Mouse (Mus musculus) liver, embryonic 11.5 days (tissue): Measurements from ENCODE around the gene Dnm1. TPM values are rescaled to one million over a fixed set of nuclear protein-coding genes. Genes with fewer than 3 reads are reported as not detected.

Experiments used
- ATAC-seq: fragments of 200-750 bp; cut with Nextera tagmentation; replicated peaks from 2 replicates; pipeline ENCODE4 v1.8.0; 2017; ENCODE audit warnings: moderate number of reproducible peaks, mild to moderate bottlenecking, moderate TSS enrichment, moderate library complexity; ENCODE audit not compliant: low FRiP score
- DNase-seq: peaks from one replicate; pipeline ENCODE4 v3.0.0-alpha.2; 2017; ENCODE audit warnings: low spot score
- H3K27ac ChIP-seq: fragments of 300-500 bp; sonication (generic); 2 replicates; pipeline ENCODE4 v1.5.1; 2014; ENCODE audit warnings: mild to moderate bottlenecking, low read depth, low read length, control low read depth
- H3K27me3 ChIP-seq: fragments of 300-500 bp; sonication (generic); replicated peaks from 2 replicates; pipeline ENCODE4 v1.6.1; 2014; ENCODE audit warnings: low read length, mixed read lengths; ENCODE audit not compliant: control insufficient read depth, insufficient read depth
- H3K36me3 ChIP-seq: fragments of 300-500 bp; sonication (generic); 2 replicates; pipeline ENCODE4 v1.6.1; 2014; ENCODE audit warnings: mild to moderate bottlenecking, low read length, moderate library complexity, mixed read lengths; ENCODE audit not compliant: control insufficient read depth, insufficient read depth
- H3K4me1 ChIP-seq: fragments of 300-500 bp; sonication (generic); replicated peaks from 2 replicates; pipeline ENCODE4 v1.6.1; 2014; ENCODE audit warnings: low read length, mixed read lengths; ENCODE audit not compliant: control insufficient read depth, insufficient read depth
- H3K4me2 ChIP-seq: fragments of 300-500 bp; sonication (generic); 2 replicates; pipeline ENCODE4 v1.6.1; 2014; ENCODE audit warnings: mild to moderate bottlenecking, control low read depth, moderate library complexity
- H3K4me3 ChIP-seq: fragments of 300-500 bp; sonication (generic); 2 replicates; pipeline ENCODE4 v1.5.1; 2014; ENCODE audit warnings: low read depth, low read length, control low read depth
- H3K9ac ChIP-seq: fragments of 300-500 bp; sonication (generic); 2 replicates; pipeline ENCODE4 v1.6.1; 2014; ENCODE audit warnings: low read depth, low read length, control low read depth
- H3K9me3 ChIP-seq: fragments of 300-500 bp; sonication (generic); 2 replicates; pipeline ENCODE4 v1.6.1; 2016; ENCODE audit warnings: low read length, inconsistent platforms, mixed read lengths; ENCODE audit not compliant: control insufficient read depth
- WGBS: fragments of 180-500 bp; shearing (Covaris S2); extraction: QIAGEN DNeasy Blood & Tissue Kit; methylation state at CpG from one replicate; pipeline ENCODE4 v1.1.7; 2014; 5-methylcytosine and 5-hydroxymethylcytosine counted together
- polyA plus RNA-seq: library from polyadenylated mRNA; unstranded; fragments of >200 nt; fragmentation: Nextera tagmentation; extraction: Ambion mirVana; gene quantifications from 2 replicates; pipeline ENCODE4 v1.2.1, GENCODE M21; 2014

The Dnm1 gene
- polyA plus RNA-seq, 1 experiment from 2014 or later: 9.3 TPM

DNA sequence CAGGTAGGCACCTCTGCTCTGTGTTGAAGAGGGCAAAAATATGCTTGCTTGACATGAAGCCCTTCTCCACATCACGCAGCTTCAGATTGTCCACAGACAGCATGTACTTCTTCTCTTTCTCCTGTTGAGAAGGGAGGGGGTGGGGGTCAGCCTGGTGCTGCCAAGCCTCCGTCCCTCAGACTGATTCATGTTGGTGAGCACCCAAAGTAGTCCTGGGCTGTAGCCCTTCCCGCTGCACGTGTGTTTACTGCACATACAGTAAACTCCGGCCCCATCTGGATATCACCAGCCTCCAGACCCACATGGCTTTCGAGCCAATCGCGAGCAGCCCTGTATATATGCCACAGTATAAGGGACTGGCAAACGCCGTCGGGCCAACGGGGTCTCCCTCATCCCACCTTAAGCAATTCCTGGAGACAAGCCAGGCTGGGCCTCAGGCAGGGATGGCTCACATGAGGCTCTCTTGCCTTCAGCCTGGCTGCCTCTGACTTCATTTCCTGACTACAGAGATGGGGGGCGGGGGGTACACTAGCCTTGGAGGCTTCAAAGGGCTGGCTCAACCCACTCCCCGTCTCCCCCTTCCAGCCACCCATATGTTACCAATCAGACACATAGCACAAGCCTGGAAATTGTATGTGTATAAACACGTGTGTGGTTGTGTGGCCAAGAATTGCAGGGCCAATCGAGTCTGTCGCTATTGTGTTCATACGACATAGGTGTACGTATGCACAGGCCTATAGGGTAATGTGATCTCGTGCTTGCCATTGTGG is 36.1 kb downstream of the Dnm1 start:
- DNase-seq (no peak), ATAC-seq (no peak)
- H3K4me3 ChIP-seq: no peak overlapping the region

DNA sequence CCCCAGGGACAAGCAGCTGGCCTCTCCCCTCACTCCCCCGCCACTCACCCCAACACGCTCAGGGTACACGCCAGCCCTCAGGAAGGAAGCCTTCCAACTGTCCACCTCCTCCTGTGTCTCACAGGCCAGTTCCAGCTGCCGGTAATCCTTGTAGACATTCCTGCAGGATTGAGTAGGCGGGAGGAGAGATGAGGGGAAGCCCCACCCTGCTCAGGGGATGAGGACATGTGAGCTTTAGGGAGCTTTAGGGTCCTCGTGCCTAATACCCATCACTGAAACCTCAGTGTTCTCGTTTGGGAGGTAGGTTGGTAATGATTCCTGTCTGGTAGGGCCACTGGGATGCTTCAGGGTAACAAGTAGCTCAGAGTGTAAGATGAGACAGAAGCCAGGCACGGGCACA is 37.4 kb downstream of the Dnm1 start:
- Histone ChIP-seq H3K4me3 (no peak overlapping the region), H3K9me3 (no peaks in the 10 kb centered on the region), H3K4me2 (no peak overlapping the region; the same call in 1 of the 2 replicates), H3K27me3 (peaks cover 53% of the 10 kb centered on the region), H3K4me1 (peaks cover 36% of the 10 kb centered on the region), H3K9ac (no peak overlapping the region), H3K27ac (peak overlapping the region; percentile 0; the same call in 1 of the 2 replicates), H3K36me3 (no peaks in the 10 kb centered on the region)
- DNase-seq: no peak
- WGBS: 32% methylated on average over 8 of the region's 8 CpGs
- no peak for ATAC-seq

More for the DNA sequence above, 36.1 kb downstream of the Dnm1 start:
- Histone ChIP-seq H3K27ac (peak overlapping the region; percentile 47), H3K4me1 (peaks cover 29% of the 10 kb centered on the region), H3K4me2 (no peak overlapping the region), H3K27me3 (peaks cover 55% of the 10 kb centered on the region), H3K36me3 (no peaks in the 10 kb centered on the region), H3K9ac (no peak overlapping the region), H3K9me3 (no peaks in the 10 kb centered on the region)
- WGBS: 69% methylated on average over 20 of the region's 20 CpGs

DNA sequence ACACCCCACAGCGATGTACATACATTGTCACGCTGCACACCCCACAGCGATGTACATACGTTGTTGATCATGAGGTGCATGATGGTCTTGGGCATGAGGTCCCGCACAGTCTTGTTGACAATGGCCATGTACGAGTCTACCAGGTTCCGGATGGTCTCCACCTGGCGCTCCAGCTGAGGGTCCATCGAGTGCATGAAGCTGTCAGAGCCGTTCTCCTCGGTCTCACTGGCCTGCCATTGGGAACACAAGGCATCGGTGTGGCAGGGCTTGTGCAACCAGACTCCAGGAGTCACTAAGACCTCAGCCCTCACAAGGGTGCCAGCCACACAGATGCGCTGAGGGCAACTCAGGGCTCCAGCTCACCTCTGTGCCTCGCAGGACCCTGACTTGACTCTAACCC is 38.3 kb downstream of the Dnm1 start:
- WGBS: 85% methylated on average over 14 of the region's 14 CpGs
- Histone ChIP-seq H3K27ac (no peak overlapping the region), H3K4me3 (no peak overlapping the region), H3K9ac (no peak overlapping the region), H3K9me3 (no peaks in the 10 kb centered on the region), H3K27me3 (peaks cover 50% of the 10 kb centered on the region), H3K4me1 (peaks cover 36% of the 10 kb centered on the region), H3K4me2 (no peak overlapping the region), H3K36me3 (no peaks in the 10 kb centered on the region)
- no peak for ATAC-seq
- no peak for DNase-seq

DNA sequence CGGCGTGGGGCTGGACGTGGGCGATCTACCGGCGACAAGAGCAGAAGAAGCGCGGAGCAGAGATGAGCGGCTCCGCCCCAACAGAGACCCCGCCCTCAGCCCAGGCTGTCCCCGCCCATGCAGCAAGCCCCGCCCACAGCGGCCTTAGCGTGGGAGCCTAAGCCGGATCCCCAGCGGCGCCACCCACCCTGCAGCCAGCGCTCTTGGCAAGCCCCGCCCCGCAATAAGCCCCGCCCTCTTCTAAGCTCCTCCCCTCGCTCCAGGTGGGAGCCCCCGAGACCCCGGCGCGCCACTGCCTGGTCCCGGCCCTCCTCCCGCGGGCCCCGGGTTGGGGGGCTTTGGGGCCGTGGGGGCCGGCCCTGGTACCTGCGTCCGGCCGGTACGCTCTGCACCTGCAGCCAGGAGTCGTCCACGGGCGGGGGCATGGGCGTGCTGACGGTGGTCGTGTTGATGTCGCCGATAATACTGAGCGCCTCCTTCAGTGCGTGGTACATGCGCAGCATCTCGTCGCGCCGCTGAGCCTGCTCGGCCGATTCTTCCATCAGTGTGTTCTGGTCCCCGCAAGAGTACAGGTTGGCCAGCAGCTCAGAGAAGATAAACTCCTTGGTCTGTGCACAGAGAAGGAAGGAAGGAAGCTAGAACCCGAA is 40.7 kb downstream of the Dnm1 start:
- Histone ChIP-seq H3K4me2 (peak overlapping the region; percentile 99), H3K27ac (no peak overlapping the region), H3K9me3 (no peaks in the 10 kb centered on the region), H3K9ac (peak overlapping the region; percentile 52), H3K27me3 (peaks cover 30% of the 10 kb centered on the region), H3K36me3 (peaks cover 3% of the 10 kb centered on the region; the same call in 1 of the 2 replicates), H3K4me3 (peak overlapping the region; percentile 63), H3K4me1 (peaks cover 24% of the 10 kb centered on the region)
- 2% methylated on average over 54 of the region's 56 CpGs for WGBS
- DNase-seq (peak; percentile 91), ATAC-seq (peak; percentile 87)

DNA sequence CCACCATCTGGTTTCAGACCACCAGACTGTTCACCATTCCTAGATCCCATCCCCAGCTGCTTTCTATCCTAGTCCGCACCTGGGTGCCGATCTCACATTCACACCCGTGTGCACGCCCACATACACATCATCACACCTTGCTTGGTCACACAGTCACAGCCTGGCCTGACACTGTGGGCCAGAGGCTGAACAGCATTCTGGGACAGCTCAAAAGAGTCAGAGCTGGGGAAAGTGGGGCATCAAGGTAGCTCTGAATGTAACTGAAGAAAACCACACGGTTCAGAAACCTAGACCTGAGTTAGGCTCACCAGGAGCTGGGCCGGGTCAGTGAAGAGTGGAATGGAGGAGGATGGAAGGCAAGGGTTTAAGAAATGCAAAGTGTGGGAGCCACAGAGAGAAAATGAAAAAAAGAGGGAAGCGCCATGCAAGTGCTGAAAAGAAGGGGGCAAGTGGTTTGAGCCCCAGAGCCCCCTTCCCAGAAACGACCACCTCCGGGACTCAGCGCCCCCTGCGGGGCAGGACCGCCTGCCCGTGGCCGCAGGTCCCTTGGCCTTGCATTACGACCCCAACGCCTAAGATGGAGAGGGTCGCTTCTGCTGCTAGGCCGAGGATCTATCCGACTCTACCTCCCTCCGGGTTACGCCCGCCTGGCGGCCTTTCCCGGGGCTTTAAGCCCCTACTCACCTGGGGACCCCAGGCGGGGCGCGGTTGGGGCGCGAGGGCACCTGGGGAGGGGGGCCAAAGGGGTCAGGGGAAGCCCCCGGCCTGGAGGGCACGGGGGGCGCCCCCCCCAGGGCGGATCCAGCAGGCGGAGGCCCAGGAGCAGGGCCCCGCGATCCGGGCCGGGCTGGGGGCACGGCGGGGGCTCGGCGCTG is 41.5 kb downstream of the Dnm1 start:
- H3K9ac ChIP-seq: peak overlapping the region; percentile 52
- peak overlapping the region; percentile 99 for H3K4me2 ChIP-seq
- DNase-seq: no peak
- ATAC-seq: no peak
- no peak overlapping the region for H3K27ac ChIP-seq
- H3K36me3 ChIP-seq: peaks cover 6% of the 10 kb centered on the region; the same call in 1 of the 2 replicates
- WGBS: 10% methylated on average over 39 of the region's 42 CpGs
- H3K27me3 ChIP-seq: peaks cover 22% of the 10 kb centered on the region
- peak overlapping the region; percentile 63 for H3K4me3 ChIP-seq
- peaks cover 17% of the 10 kb centered on the region for H3K4me1 ChIP-seq
- H3K9me3 ChIP-seq: no peaks in the 10 kb centered on the region

DNA sequence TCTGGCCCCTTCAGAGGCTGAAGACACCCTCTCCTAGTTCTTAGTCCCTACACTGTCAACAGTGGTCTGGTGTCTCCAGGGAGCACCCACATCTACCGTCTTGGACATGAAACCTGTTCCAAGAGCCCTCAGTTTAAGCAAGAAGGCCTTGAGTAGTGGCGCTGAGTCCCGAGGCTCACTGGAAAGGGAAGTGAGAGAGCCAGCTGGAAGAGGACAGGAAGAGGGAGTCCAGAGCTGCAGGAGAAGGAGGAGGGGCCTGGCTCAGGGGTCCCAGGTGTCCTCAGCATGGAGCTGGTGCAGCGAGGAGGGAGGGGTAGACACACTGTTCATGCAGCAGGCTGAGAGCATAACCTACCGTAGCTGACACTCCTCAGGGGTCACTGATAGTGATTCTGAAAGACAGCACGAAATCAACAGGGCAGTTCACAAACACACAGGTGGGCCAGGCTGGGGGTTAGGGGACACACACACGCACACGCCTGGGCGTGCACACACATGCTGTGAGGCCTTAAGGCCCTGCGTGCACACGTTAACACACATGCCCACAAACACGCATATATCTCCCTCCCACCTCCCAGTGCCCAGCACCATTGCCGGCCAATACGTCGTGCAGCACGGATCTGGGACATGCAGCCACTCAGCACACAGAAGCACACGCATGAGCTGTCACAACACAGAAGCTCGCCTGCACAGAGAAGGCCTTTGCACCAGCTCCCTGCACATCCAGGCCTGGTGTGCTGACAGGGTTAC is 42.9 kb downstream of the Dnm1 start:
- Histone ChIP-seq H3K4me1 (peaks cover 14% of the 10 kb centered on the region), H3K9ac (no peak overlapping the region), H3K27ac (no peak overlapping the region), H3K36me3 (peaks cover 18% of the 10 kb centered on the region), H3K9me3 (no peaks in the 10 kb centered on the region), H3K27me3 (peaks cover 17% of the 10 kb centered on the region), H3K4me2 (no peak overlapping the region), H3K4me3 (no peak overlapping the region)
- ATAC-seq: no peak
- DNase-seq: no peak
- 85% methylated on average over 18 of the region's 18 CpGs for WGBS

DNA sequence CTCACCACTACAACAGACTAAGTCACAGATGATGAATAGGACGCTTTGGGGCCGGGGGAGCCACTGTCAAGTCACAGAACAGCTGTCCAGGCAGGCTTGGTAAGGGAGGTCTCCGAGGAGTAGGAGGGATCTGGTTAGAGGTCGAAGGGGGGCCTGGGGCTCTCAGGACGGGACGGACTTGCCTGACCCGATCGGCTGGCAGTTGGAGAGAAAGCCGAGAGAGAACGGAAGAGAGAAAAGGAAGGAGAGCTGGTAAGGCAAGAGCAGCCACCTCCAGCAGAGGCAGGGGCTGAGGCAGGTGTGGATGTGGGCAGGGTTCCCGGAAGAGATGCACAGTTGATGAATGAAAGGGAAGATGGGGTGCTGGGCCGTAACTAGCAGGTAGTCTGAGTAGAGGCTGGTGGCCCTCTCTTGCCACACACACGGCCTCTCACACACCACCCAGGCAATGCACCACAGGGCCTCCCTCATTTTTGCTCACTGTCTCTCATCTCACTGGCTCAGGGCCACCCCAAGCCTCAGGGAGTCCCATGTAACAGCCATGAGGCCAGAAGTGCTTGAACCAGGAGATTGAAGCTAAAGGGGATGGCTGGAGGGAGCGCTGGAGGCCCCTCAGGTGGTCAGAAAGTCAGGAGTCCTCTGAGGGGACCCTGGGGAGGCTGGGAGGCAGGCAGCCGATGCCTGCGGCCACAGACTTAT is 44.1 kb downstream of the Dnm1 start:
- Histone ChIP-seq H3K27me3 (peaks cover 11% of the 10 kb centered on the region), H3K36me3 (peaks cover 24% of the 10 kb centered on the region), H3K27ac (no peak overlapping the region), H3K9me3 (no peaks in the 10 kb centered on the region), H3K9ac (no peak overlapping the region), H3K4me2 (no peak overlapping the region), H3K4me1 (peaks cover 14% of the 10 kb centered on the region), H3K4me3 (no peak overlapping the region)
- 88% methylated on average over 16 of the region's 16 CpGs for WGBS
- DNase-seq (no peak), ATAC-seq (no peak)
